Mouse (Mus musculus) midbrain, embryonic 16.5 days (tissue): ENCODE results near the gene Cd2. TPM values are rescaled to one million over a fixed set of nuclear protein-coding genes. Genes with fewer than 3 reads are reported as not detected.

Experiments used
- ATAC-seq: fragments of 200-750 bp; cut with Nextera tagmentation; 2 replicates; pipeline ENCODE4 v1.8.0; 2017; ENCODE audit warnings: moderate TSS enrichment
- H3K27ac ChIP-seq: fragments of 300-500 bp; sonication (generic); 2 replicates; pipeline ENCODE4 v1.5.1; 2014; ENCODE audit warnings: mild to moderate bottlenecking, low read length, mixed read lengths
- H3K27me3 ChIP-seq: fragments of 300-500 bp; sonication (generic); 2 replicates; pipeline ENCODE4 v1.6.1; 2014; ENCODE audit warnings: low read depth, low read length, mixed read lengths; ENCODE audit not compliant: control insufficient read depth, insufficient read depth
- H3K36me3 ChIP-seq: fragments of 300-500 bp; sonication (generic); 2 replicates; pipeline ENCODE4 v1.6.1; 2014; ENCODE audit warnings: mild to moderate bottlenecking, low read length, moderate library complexity, mixed read lengths; ENCODE audit not compliant: control insufficient read depth, insufficient read depth
- H3K4me1 ChIP-seq: fragments of 300-500 bp; sonication (generic); 2 replicates; pipeline ENCODE4 v1.6.1; 2014; ENCODE audit warnings: mild to moderate bottlenecking, low read length, mixed read lengths; ENCODE audit not compliant: control insufficient read depth, insufficient read depth
- H3K4me2 ChIP-seq: fragments of 300-500 bp; sonication (generic); 2 replicates; pipeline ENCODE4 v1.6.1; 2014; ENCODE audit warnings: mild to moderate bottlenecking, low read length, mixed read lengths
- H3K4me3 ChIP-seq: fragments of 300-500 bp; sonication (generic); 2 replicates; pipeline ENCODE4 v1.5.1; 2014; ENCODE audit warnings: low read depth, mild to moderate bottlenecking, low read length, moderate library complexity, mixed read lengths
- H3K9ac ChIP-seq: fragments of 300-500 bp; sonication (generic); 2 replicates; pipeline ENCODE4 v1.6.1; 2014; ENCODE audit warnings: low read depth, low read length, mixed read lengths
- H3K9me3 ChIP-seq: fragments of 300-500 bp; sonication (generic); replicated peaks from 2 replicates; pipeline ENCODE4 v1.6.1; 2014; ENCODE audit warnings: mild to moderate bottlenecking, low read length, mixed read lengths; ENCODE audit not compliant: control insufficient read depth, poor library complexity, severe bottlenecking
- WGBS: fragments of 180-500 bp; shearing (Covaris S2); extraction: QIAGEN DNeasy Blood & Tissue Kit; methylation state at CpG from one replicate; pipeline ENCODE4 v1.1.7; 2014; 5-methylcytosine and 5-hydroxymethylcytosine counted together
- polyA plus RNA-seq: library from polyadenylated mRNA; unstranded; fragments of >200 nt; fragmentation: Nextera tagmentation; extraction: Ambion mirVana; gene quantifications from 2 replicates; pipeline ENCODE4 v1.2.1, GENCODE M21; 2015

Gene Cd2
- polyA plus RNA-seq, 1 experiment from 2014 or later: not detected

GRCm38 (mm10) chr3:101295366-101295867 lies 7.7 kb upstream of the Cd2 start:
- Histone ChIP-seq H3K36me3 (no peaks in the 10 kb centered on the region), H3K27ac (no peak overlapping the region), H3K4me2 (peak overlapping the region; percentile 18), H3K4me1 (peaks cover 5% of the 10 kb centered on the region), H3K9me3 (no peaks in the 10 kb centered on the region), H3K9ac (no peak overlapping the region), H3K4me3 (no peak overlapping the region), H3K27me3 (no peaks in the 10 kb centered on the region)
- WGBS: 4% methylated on average over 11 of the region's 11 CpGs
- ATAC-seq: peak; percentile 69; the same call in 1 of the 2 replicates

DNA sequence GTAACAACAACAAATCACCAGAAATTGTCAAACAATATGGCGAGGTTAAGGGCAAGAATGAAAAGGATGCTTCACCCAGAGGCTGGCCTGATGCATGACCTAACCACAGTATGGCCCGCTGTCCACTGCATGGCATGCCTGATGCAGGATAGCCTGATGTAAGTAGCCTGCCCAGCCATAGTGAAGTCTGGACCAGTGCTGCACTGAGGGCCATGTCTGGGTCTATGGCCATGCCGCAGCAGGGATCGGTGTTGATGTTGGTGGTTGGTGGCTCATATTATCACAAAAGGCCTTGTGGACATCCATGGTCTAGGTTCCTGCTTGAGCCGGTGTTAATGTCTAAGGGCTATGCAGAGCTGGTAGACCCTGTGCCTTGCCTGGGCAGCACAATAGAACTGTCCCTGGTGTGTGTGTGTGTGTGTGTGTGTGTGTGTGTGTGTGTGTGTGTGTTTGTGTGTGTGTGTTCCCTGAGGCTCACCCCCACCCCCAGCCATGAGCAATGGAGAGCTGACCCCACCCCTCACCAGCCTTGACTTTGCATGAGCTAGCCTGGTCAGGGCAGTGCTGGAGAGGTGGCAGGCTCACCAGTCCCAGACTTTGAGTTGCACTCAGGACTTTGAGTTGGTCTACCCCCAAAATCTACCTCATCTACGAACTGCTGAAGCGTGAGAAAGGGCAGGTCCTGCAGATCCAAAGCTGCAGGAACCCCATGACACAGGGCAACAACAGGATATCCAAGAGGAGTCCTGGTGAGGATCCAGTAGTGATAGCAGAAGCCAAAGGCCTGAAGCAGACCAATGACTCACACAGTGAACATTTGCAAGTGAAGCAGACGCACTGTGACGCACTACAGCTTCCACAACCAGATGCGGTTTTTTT lies 7.0 kb upstream of the Cd2 start:
- H3K9me3 ChIP-seq: no peaks in the 10 kb centered on the region
- H3K4me1 ChIP-seq: no peaks in the 10 kb centered on the region; the same call in 1 of the 2 replicates
- WGBS: 73% methylated on average over 10 of the region's 10 CpGs
- H3K9ac ChIP-seq: no peak overlapping the region
- H3K27ac ChIP-seq: no peak overlapping the region
- ATAC-seq: peak; percentile 40; the same call in 1 of the 2 replicates
- H3K27me3 ChIP-seq: no peaks in the 10 kb centered on the region
- H3K4me3 ChIP-seq: no peak overlapping the region
- H3K4me2 ChIP-seq: no peak overlapping the region
- H3K36me3 ChIP-seq: no peaks in the 10 kb centered on the region

- Histone ChIP-seq H3K36me3 (no peaks in the 10 kb centered on the region), H3K27me3 (no peaks in the 10 kb centered on the region), H3K9ac (no peak overlapping the region), H3K27ac (no peak overlapping the region), H3K9me3 (no peaks in the 10 kb centered on the region), H3K4me2 (no peak overlapping the region), H3K4me3 (no peak overlapping the region), H3K4me1 (no peaks in the 10 kb centered on the region)
- no peak for ATAC-seq
- WGBS: 88% methylated on average over 8 of the region's 8 CpGs
Measured at GRCm38 (mm10) chr3:101293571-101294135, 5.9 kb upstream of the Cd2 start.

DNA sequence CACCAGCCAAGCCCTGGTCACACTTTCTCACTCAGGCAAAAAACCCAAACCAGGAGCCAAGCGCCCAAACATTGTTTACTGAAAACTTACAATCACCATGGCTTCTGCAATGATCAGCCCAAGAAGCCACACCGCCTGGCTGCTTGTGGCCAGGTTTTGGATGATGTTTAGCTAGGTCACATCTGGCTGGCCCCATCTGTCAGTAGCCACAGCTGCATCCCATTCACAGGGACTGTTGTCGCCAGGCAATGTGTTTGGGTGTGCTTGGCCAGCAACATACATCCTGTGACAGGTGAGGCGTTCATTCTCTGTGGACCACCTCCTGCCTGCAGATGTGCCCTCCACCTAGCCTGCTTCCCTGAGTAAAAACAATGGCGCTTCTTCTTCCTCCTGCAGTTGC lies 4.9 kb upstream of the Cd2 start:
- Histone ChIP-seq H3K4me2 (no peak overlapping the region), H3K4me1 (no peaks in the 10 kb centered on the region), H3K27me3 (no peaks in the 10 kb centered on the region), H3K27ac (no peak overlapping the region), H3K4me3 (no peak overlapping the region), H3K9ac (no peak overlapping the region), H3K36me3 (no peaks in the 10 kb centered on the region), H3K9me3 (no peaks in the 10 kb centered on the region)
- 88% methylated on average over 5 of the region's 5 CpGs for WGBS
- ATAC-seq: no peak

DNA sequence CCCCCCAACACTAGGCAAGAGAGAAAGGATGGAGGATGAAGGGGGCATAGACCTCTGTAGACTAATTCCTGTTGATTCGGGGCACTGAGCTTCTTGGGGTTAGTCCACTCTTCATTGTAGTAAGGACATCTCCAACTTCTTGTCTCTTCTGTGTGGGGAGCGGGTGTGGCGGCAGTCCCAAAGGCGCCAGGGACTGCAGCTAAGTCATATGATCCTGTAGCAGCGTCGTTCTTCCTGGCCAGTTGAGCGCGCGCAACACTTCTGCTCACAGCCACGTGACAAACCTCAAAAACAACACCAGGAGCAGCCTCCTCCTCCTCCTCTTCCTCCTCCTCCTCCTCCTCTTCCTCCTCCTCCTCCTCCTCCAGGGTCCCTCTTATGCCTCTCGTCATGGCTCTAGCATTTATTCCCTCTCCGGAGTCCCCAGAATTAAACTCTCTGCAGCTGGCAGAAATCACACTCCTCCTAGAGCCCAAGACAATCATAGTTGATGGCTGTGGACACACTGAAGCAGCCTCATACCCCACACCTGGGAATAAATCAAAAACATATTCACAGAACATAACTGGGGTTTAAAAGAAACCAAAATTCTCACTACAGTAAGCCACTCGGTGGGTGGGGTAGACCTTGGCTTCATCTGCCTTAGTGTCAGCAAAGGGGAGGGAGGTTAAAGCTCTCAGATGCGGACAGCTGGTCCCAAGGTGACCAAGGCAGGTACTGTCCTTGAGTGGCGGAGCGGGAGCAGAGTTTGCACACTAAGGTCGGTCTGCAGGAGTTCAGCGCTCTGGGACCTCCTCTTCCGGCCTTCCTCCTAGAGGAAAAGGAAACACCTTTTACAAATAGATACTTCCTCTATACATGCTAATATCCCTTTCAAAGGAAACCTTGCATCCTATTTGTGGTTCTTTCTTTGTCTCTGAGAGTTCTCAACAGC lies 3.1 kb upstream of the Cd2 start:
- H3K27me3 ChIP-seq: no peaks in the 10 kb centered on the region
- 87% methylated on average over 19 of the region's 19 CpGs for WGBS
- ATAC-seq: no peak

DNA sequence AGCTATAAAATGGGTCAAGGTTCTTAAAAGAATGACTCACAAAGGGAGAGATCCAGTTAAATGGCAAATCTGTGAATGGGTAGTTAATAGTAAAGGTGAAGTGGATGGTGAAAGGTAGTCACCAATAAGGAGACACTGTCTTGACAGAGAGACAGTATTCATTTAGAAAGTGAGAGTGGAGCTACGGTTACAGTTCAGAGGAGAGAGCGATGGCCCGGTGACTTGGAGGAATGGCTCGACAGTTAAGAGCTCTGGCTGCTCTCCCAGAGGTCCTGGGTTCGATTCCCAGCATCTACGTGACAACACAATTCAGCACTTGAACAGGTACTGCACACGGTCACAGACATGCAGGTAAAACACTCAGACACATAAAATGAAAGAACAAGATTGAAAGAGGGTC lies 2.3 kb upstream of the Cd2 start:
- H3K27me3 ChIP-seq: no peaks in the 10 kb centered on the region

More for the DNA sequence above, 3.1 kb upstream of the Cd2 start:
- Histone ChIP-seq H3K36me3 (no peaks in the 10 kb centered on the region), H3K4me1 (no peaks in the 10 kb centered on the region), H3K27ac (no peak overlapping the region), H3K9ac (no peak overlapping the region), H3K9me3 (no peaks in the 10 kb centered on the region), H3K4me2 (no peak overlapping the region), H3K4me3 (no peak overlapping the region)

DNA sequence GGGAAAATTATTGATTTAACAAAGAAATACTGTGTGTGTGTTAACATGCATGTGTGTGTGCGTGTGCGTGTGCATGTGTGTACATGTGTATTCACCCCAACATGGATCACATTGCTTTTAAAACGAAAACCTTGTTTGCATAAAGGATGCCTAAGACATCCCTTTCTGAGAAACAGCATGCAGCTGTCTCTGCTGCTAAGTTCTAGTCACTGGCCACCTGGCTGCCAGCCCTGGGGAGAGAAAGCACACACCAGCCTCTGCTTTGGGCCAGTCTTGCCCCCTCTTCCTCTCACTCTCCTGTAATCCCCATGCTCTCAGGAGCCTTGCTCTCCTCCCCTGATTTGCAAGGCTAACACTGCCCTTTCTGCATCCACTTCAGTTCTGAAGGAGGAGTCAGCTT lies 1.7 kb upstream of the Cd2 start:
- ATAC-seq: no peak
- H3K4me3 ChIP-seq: no peak overlapping the region
- H3K9ac ChIP-seq: no peak overlapping the region
- no peaks in the 10 kb centered on the region for H3K4me1 ChIP-seq
- H3K27ac ChIP-seq: no peak overlapping the region
- 82% methylated on average over 3 of the region's 3 CpGs for WGBS
- no peak overlapping the region for H3K4me2 ChIP-seq
- H3K27me3 ChIP-seq: no peaks in the 10 kb centered on the region
- H3K36me3 ChIP-seq: no peaks in the 10 kb centered on the region
- no peaks in the 10 kb centered on the region for H3K9me3 ChIP-seq

More for the DNA sequence above, 2.3 kb upstream of the Cd2 start:
- no peak overlapping the region for H3K4me2 ChIP-seq
- WGBS: 91% methylated on average over 7 of the region's 7 CpGs
- ATAC-seq: no peak
- H3K9me3 ChIP-seq: no peaks in the 10 kb centered on the region
- no peak overlapping the region for H3K27ac ChIP-seq
- H3K4me3 ChIP-seq: no peak overlapping the region
- no peaks in the 10 kb centered on the region for H3K4me1 ChIP-seq
- no peaks in the 10 kb centered on the region for H3K36me3 ChIP-seq
- no peak overlapping the region for H3K9ac ChIP-seq

GRCm38 (mm10) chr3:101286336-101287325 lies 1.1 kb downstream of the Cd2 start:
- WGBS: 89% methylated on average over 12 of the region's 12 CpGs
- no peak for ATAC-seq
- Histone ChIP-seq H3K4me1 (no peaks in the 10 kb centered on the region), H3K9me3 (no peaks in the 10 kb centered on the region), H3K4me3 (no peak overlapping the region), H3K27me3 (no peaks in the 10 kb centered on the region), H3K4me2 (no peak overlapping the region), H3K9ac (no peak overlapping the region), H3K36me3 (no peaks in the 10 kb centered on the region), H3K27ac (no peak overlapping the region)
